7 mouse cellular contexts compared by ENCODE assay signal in the genomic region with DNA sequence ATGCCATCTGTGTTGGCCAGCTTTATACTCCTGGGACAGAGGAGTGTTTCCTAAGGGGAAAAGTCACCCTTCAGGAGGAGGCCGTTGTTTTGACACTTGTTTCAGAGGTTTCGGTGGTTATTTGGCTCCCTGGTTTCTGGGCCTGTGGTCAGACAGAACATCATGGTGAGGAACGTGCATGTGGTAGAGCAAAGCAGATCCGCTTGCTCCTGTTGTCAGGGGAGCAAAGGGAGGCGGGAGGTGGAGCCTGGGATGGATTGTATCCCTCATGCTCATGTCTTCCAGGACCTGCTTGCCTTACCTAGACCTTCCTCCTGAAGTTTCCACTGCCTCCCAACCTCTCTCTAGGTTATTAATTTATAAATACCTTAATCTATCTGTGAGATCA. TPM values are rescaled to one million over a fixed set of nuclear protein-coding genes. Genes with fewer than 3 reads are reported as not detected.
DNase-seq lines count a peak whose midpoint lies in the region; ATAC-seq and TF ChIP-seq lines count a peak whose summit lies in the region.

No protein-coding gene starts in this region.

- H3K9me3 ChIP-seq in hindbrain, embryonic 13.5 days = no peaks in the 10 kb centered on the region
- H3K9me3 ChIP-seq in midbrain, embryonic 10.5 days (replicated peaks) = no peaks in the 10 kb centered on the region

- H3K9ac ChIP-seq in hindbrain, embryonic 13.5 days = peak overlapping the region; percentile 51

- TF ChIP-seq CTCF in cortical plate, adult 2 months (IDR thresholded peaks at IDR 0.05; ENCODE audit: extremely low read depth, insufficient read depth, low read length) = no peak

- no peak overlapping the region for H3K4me3 ChIP-seq in cortical plate, adult 2 months (ENCODE audit: insufficient read depth, low read length)
- peak overlapping the region; percentile 15 for H3K4me3 ChIP-seq in hindbrain, embryonic 13.5 days
- H3K4me3 ChIP-seq in midbrain, embryonic 10.5 days = peak overlapping the region; percentile 36

- no peaks in the 10 kb centered on the region for H3K27me3 ChIP-seq in hindbrain, embryonic 13.5 days
- no peaks in the 10 kb centered on the region for H3K27me3 ChIP-seq in midbrain, embryonic 10.5 days (ENCODE audit: low read depth, poor library complexity, severe bottlenecking)

- no peaks in the 10 kb centered on the region for H3K36me3 ChIP-seq in hindbrain, embryonic 13.5 days
- peaks cover 4% of the 10 kb centered on the region for H3K36me3 ChIP-seq in midbrain, embryonic 10.5 days

- 3% methylated on average over 5 of the region's 5 CpGs for WGBS in hindbrain, embryonic 13.5 days
- 5% methylated on average over 5 of the region's 5 CpGs for WGBS in midbrain, embryonic 10.5 days

- peak overlapping the region; percentile 50 for H3K4me2 ChIP-seq in hindbrain, embryonic 13.5 days

- H3K4me1 ChIP-seq in cortical plate, adult 2 months (ENCODE audit: control insufficient read depth, insufficient read depth, low read length) = peaks cover 16% of the 10 kb centered on the region; the same call in 1 of the 2 replicates
- H3K4me1 ChIP-seq in hindbrain, embryonic 13.5 days (replicated peaks) = peaks cover 51% of the 10 kb centered on the region
- H3K4me1 ChIP-seq in midbrain, embryonic 10.5 days = peaks cover 72% of the 10 kb centered on the region

- DNase-seq in 3134 (ENCODE audit: extremely low read depth, insufficient read length, low spot score) (peak; percentile 40), 416B (ENCODE audit: low read depth) (peak; percentile 77)
- DNase-seq in midbrain, embryonic 10.5 days (ENCODE audit: low spot score) = peak; percentile 48
- no peak for DNase-seq in right cerebral cortex, postnatal 25 days
- no peak for DNase-seq in left cerebral cortex, adult 8-10 months (ENCODE audit: low spot score in 2 of 2)

- no peak for TF ChIP-seq POLR2A in cortical plate, adult 2 months (IDR thresholded peaks at IDR 0.05; ENCODE audit: extremely low read depth, insufficient read depth, low read length)

- no peak for ATAC-seq in hindbrain, embryonic 13.5 days (ENCODE audit: low FRiP score)

- H3K27ac ChIP-seq in cortical plate, adult 2 months (ENCODE audit: insufficient read depth, low read length) = 0 out of 2 replicates have a peak overlapping the region, but pooled peaks have one; percentile 8
- H3K27ac ChIP-seq in hindbrain, embryonic 13.5 days = peak overlapping the region; percentile 60
- H3K27ac ChIP-seq in midbrain, embryonic 10.5 days (replicated peaks) = peak overlapping the region; percentile 81

RNA-seq across cellular contexts. Expression of gene Cdk17, which starts 5.7 kb away (rescaled TPM):
- 134 and 142 TPM in 2 replicates for polyA plus RNA-seq in cortical plate, adult 2 months (2012; rRNA removed)
- 40.6 and 47.8 TPM in 2 replicates for polyA plus RNA-seq in hindbrain, embryonic 13.5 days (2015; fragmentation: Nextera tagmentation; extraction: Ambion mirVana)
- polyA plus RNA-seq in midbrain, embryonic 10.5 days (2016; fragmentation: Nextera tagmentation; extraction: Ambion mirVana) = 20.1 and 24.3 TPM in 2 replicates
- total RNA-seq in left cerebral cortex, adult 8-10 months (2022) = 100 to 1,000 TPM; 212 to 264 (median 240) TPM

Comparison
In these comparisons a context has a peak if more than half of its experiments do, and no peak if none do; other contexts are left out.
1. DNase-seq: peak in 3134 (single experiment), 416B (single experiment) and midbrain, embryonic 10.5 days (single experiment); none in right cerebral cortex, postnatal 25 days (single experiment) and left cerebral cortex, adult 8-10 months (0 of 2).
2. H3K27ac ChIP-seq: peak in every context shown above with its lines; median percentile 81 in midbrain, embryonic 10.5 days; 60 in hindbrain, embryonic 13.5 days; 8 in cortical plate, adult 2 months.